Mouse (Mus musculus) MEL (cell line): ENCODE data around the gene Txndc8. TPM values are rescaled to one million over a fixed set of nuclear protein-coding genes. Genes with fewer than 3 reads are reported as not detected.

Experiments
- DNase-seq: peaks from one replicate; pipeline ENCODE4 v3.0.0; 2011; ENCODE audit warnings: low read depth, low spot score
- H3K27ac ChIP-seq: 2 replicates; pipeline ENCODE4 v1.5.1; 2012; ENCODE audit warnings: low read depth, mild to moderate bottlenecking, control low read depth, low read length, moderate library complexity; ENCODE audit not compliant: control insufficient read depth
- H3K27me3 ChIP-seq, 2 experiments: fragments of 150-350 bp in 1 of 2; sonication (generic) in 1 of 2; 2 replicates each; pipeline ENCODE4 v1.6.1; 2012; ENCODE audit warnings: low read length in 2 of 2, mild to moderate bottlenecking in 2 of 2, improper control_type of control experiment in 1 of 2, moderate library complexity in 1 of 2; ENCODE audit not compliant: insufficient read depth in 2 of 2, control insufficient read depth in 1 of 2
- H3K36me3 ChIP-seq, 2 experiments: 2 replicates each; pipeline ENCODE4 v1.6.1; 2012 to 2014; ENCODE audit warnings: low read length in 2 of 2, improper control_type of control experiment in 1 of 2, inconsistent platforms in 1 of 2, mild to moderate bottlenecking in 1 of 2; ENCODE audit not compliant: insufficient read depth in 2 of 2, control insufficient read depth in 1 of 2
- H3K4me1 ChIP-seq, 2 experiments: fragments of 150-350 bp in 1 of 2; sonication (generic) in 1 of 2; 2 replicates each; pipeline ENCODE4 v1.6.1; 2012; ENCODE audit warnings: low read length in 2 of 2, improper control_type of control experiment in 1 of 2, mild to moderate bottlenecking in 1 of 2; ENCODE audit not compliant: insufficient read depth in 2 of 2, control insufficient read depth in 1 of 2
- H3K4me3 ChIP-seq, 2 experiments: fragments of 150-350 bp in 1 of 2; sonication (generic) in 1 of 2; 2 replicates each; pipeline ENCODE4 v1.5.1; 2012; ENCODE audit warnings: low read depth in 2 of 2, low read length in 2 of 2, mild to moderate bottlenecking in 2 of 2, moderate library complexity in 2 of 2, control low read depth in 1 of 2, improper control_type of control experiment in 1 of 2; ENCODE audit not compliant: control insufficient read depth in 1 of 2, insufficient read depth in 1 of 2
- H3K79me2 ChIP-seq: 2 replicates; pipeline ENCODE4 v1.6.1; 2012; ENCODE audit warnings: mild to moderate bottlenecking, low read length, moderate library complexity; ENCODE audit not compliant: control insufficient read depth, poor library complexity, insufficient read depth
- H3K9ac ChIP-seq: 2 replicates; pipeline ENCODE4 v1.6.1; 2012; ENCODE audit warnings: low read depth, mild to moderate bottlenecking, control low read depth, low read length, moderate library complexity; ENCODE audit not compliant: control insufficient read depth, poor library complexity, severe bottlenecking
- H3K9me3 ChIP-seq: fragments of 150-350 bp; sonication (generic); replicated peaks from 2 replicates; pipeline ENCODE4 v1.6.1; 2012; ENCODE audit warnings: mild to moderate bottlenecking, low read length, improper control_type of control experiment, moderate library complexity; ENCODE audit not compliant: insufficient read depth
- BHLHE40 ChIP-seq: IDR thresholded peaks from 2 replicates; pipeline ENCODE4 v1.6.1; 2012; ENCODE audit warnings: low read depth, mild to moderate bottlenecking, inconsistent platforms, low read length, improper control_type of control experiment, borderline replicate concordance
- CHD2 ChIP-seq: IDR thresholded peaks from 2 replicates; pipeline ENCODE4 v1.6.1; 2011; ENCODE audit warnings: low read length, improper control_type of control experiment
- ELF1 ChIP-seq: IDR thresholded peaks from 2 replicates; pipeline ENCODE4 v1.6.1; 2014; ENCODE audit warnings: low read depth, mild to moderate bottlenecking, inconsistent platforms, low read length, improper control_type of control experiment, moderate library complexity
- EP300 ChIP-seq, 2 experiments: IDR thresholded peaks; 2 replicates each; pipeline ENCODE4 v1.6.1; 2011; ENCODE audit warnings: improper control_type of control experiment in 2 of 2, low read length in 2 of 2, low read depth in 1 of 2, mild to moderate bottlenecking in 1 of 2
- GABPA ChIP-seq: IDR thresholded peaks from 2 replicates; pipeline ENCODE4 v1.6.1; 2012; ENCODE audit warnings: low read depth, mild to moderate bottlenecking, inconsistent platforms, low read length, improper control_type of control experiment, moderate library complexity
- JUND ChIP-seq: IDR thresholded peaks from 2 replicates; pipeline ENCODE4 v1.6.1; 2011; ENCODE audit warnings: low read depth, mild to moderate bottlenecking, improper control_type of control experiment, low read length
- MAX ChIP-seq: IDR thresholded peaks from 2 replicates; pipeline ENCODE4 v1.6.1; 2011; ENCODE audit warnings: low read length, improper control_type of control experiment
- MEF2A ChIP-seq: IDR thresholded peaks from 2 replicates; pipeline ENCODE4 v1.6.1; 2014; ENCODE audit warnings: low read depth, mild to moderate bottlenecking, inconsistent platforms, low read length, improper control_type of control experiment; ENCODE audit not compliant: poor library complexity, insufficient replicate concordance, severe bottlenecking; ENCODE audit errors: extremely low read depth
- MXI1 ChIP-seq: IDR thresholded peaks from 2 replicates; pipeline ENCODE4 v1.6.1; 2011; ENCODE audit warnings: mild to moderate bottlenecking, low read depth, low read length, improper control_type of control experiment
- MYB ChIP-seq: IDR thresholded peaks from 2 replicates; pipeline ENCODE4 v1.6.1; 2011; ENCODE audit warnings: mild to moderate bottlenecking, low read depth, low read length, improper control_type of control experiment
- POLR2A ChIP-seq, 2 experiments: IDR thresholded peaks; 2 replicates each; pipeline ENCODE4 v1.6.1; 2011 to 2012; ENCODE audit warnings: low read length in 2 of 2, mild to moderate bottlenecking in 2 of 2, control low read depth in 1 of 2, improper control_type of control experiment in 1 of 2, low read depth in 1 of 2, moderate library complexity in 1 of 2; ENCODE audit not compliant: control insufficient read depth in 1 of 2, insufficient read depth in 1 of 2, poor library complexity in 1 of 2
- POLR2AphosphoS2 ChIP-seq: IDR thresholded peaks from 2 replicates; pipeline ENCODE4 v1.6.1; 2011; ENCODE audit warnings: low read length, improper control_type of control experiment
- POLR2AphosphoS5 ChIP-seq: IDR thresholded peaks from 2 replicates; pipeline ENCODE4 v1.6.1; 2012; ENCODE audit warnings: low read depth, borderline replicate concordance, mild to moderate bottlenecking, inconsistent platforms, low read length, moderate library complexity, mixed read lengths
- RAD21 ChIP-seq: IDR thresholded peaks from 2 replicates; pipeline ENCODE4 v1.6.1; 2011; ENCODE audit warnings: mild to moderate bottlenecking, low read depth, low read length, improper control_type of control experiment
- SIN3A ChIP-seq: IDR thresholded peaks from 2 replicates; pipeline ENCODE4 v1.6.1; 2012; ENCODE audit warnings: low read length, improper control_type of control experiment, inconsistent platforms
- SMC3 ChIP-seq: IDR thresholded peaks from 2 replicates; pipeline ENCODE4 v1.6.1; 2011; ENCODE audit warnings: low read depth, low read length, improper control_type of control experiment
- TBP ChIP-seq: IDR thresholded peaks from 2 replicates; pipeline ENCODE4 v1.8.0; 2011; ENCODE audit warnings: low read depth, low read length, improper control_type of control experiment
- TCF12 ChIP-seq: IDR thresholded peaks from 2 replicates; pipeline ENCODE4 v1.6.1; 2014; ENCODE audit warnings: low read depth, mild to moderate bottlenecking, inconsistent platforms, low read length, improper control_type of control experiment, moderate library complexity
- UBTF ChIP-seq: IDR thresholded peaks from 2 replicates; pipeline ENCODE4 v1.6.1; 2012; ENCODE audit warnings: low read depth, mild to moderate bottlenecking, inconsistent platforms, low read length, improper control_type of control experiment, moderate library complexity, borderline replicate concordance; ENCODE audit not compliant: insufficient read depth
- ZMIZ1 ChIP-seq: IDR thresholded peaks from 2 replicates; pipeline ENCODE4 v1.6.1; 2012; ENCODE audit warnings: low read depth, mild to moderate bottlenecking, inconsistent platforms, low read length, improper control_type of control experiment, moderate library complexity
- polyA plus RNA-seq, 2 experiments: library from polyadenylated mRNA; stranded (reverse) in 1 of 2; unstranded in 1 of 2; fragments of >175 nt in 1 of 2; fragments of >200 nt in 1 of 2; gene quantifications; 2 replicates each; pipeline versions ENCODE4 v1.2.1 to v1.2.4; 2012; ENCODE audit warnings: low replicate concordance in 2 of 2, low read depth in 1 of 2; ENCODE audit not compliant: insufficient read length in 2 of 2, insufficient read depth in 1 of 2, missing spikeins in 1 of 2
- total RNA-seq: library from RNA; depleted of rRNA; stranded (reverse); fragments of 300-350 nt; gene quantifications from 2 replicates; pipeline ENCODE4 v1.2.3, GENCODE M21; 2012

The Txndc8 gene
- total and polyA plus RNA-seq, 3 experiments = not detected

GRCm38 (mm10) chr4:57942892-57943291, 66.0 kb downstream of the Txndc8 start:
- Histone ChIP-seq H3K27me3 (no peaks in the 10 kb centered on the region; a peak in 1 of 4 replicates), H3K4me1 (no peaks in the 10 kb centered on the region), H3K9me3 (no peaks in the 10 kb centered on the region), H3K4me3 (no peak overlapping the region), H3K36me3 (peaks cover 0 to 16% of the 10 kb centered on the region in 2 experiments; a peak in 3 of 4 replicates), H3K79me2 (no peaks in the 10 kb centered on the region), H3K27ac (no peak overlapping the region), H3K9ac (no peak overlapping the region)
- DNase-seq = no peak
- TF ChIP-seq EP300 (IDR thresholded peaks at IDR 0.05; ENCODE audit: low read depth in 1 of 2, low read length in 2 of 2) = no peak
- TF ChIP-seq UBTF = no peak
- TF ChIP-seq TCF12 = no peak
- TF ChIP-seq ELF1 = no peak
- TF ChIP-seq POLR2AphosphoS2 = peak; percentile 84; the same call in 1 of the 2 replicates
- TF ChIP-seq GABPA = no peak

- Histone ChIP-seq H3K9ac (no peak overlapping the region), H3K9me3 (no peaks in the 10 kb centered on the region), H3K79me2 (no peaks in the 10 kb centered on the region), H3K4me3 (no peak overlapping the region), H3K4me1 (no peaks in the 10 kb centered on the region), H3K27ac (no peak overlapping the region), H3K36me3 (peaks cover 0 to 8% of the 10 kb centered on the region in 2 experiments; a peak in 2 of 4 replicates), H3K27me3 (peaks cover 2 to 3% of the 10 kb centered on the region in 2 experiments; a peak in 3 of 4 replicates)
- TF ChIP-seq MEF2A = no peak
- no peak for TF ChIP-seq ZMIZ1
- TF ChIP-seq CHD2 = no peak
- TF ChIP-seq TBP = no peak
- no peak for TF ChIP-seq SIN3A
- no peak for TF ChIP-seq MAX
- no peak for TF ChIP-seq MXI1
- TF ChIP-seq JUND = no peak
- no peak for TF ChIP-seq POLR2AphosphoS5
- no peak for TF ChIP-seq POLR2A (IDR thresholded peaks at IDR 0.05; ENCODE audit: control insufficient read depth in 1 of 2, insufficient read depth in 1 of 2, low read depth in 1 of 2, low read length in 2 of 2, poor library complexity in 1 of 2)
- TF ChIP-seq SMC3 = no peak
- TF ChIP-seq TCF12 = no peak
- no peak for TF ChIP-seq RAD21
- no peak for TF ChIP-seq MYB
- no peak for TF ChIP-seq EP300 (IDR thresholded peaks at IDR 0.05; ENCODE audit: low read depth in 1 of 2, low read length in 2 of 2)
- TF ChIP-seq BHLHE40 = no peak
- no peak for DNase-seq
Observed at GRCm38 (mm10) chr4:57940631-57941030, 68.3 kb downstream of the Txndc8 start.
